8 mouse cellular contexts compared by ENCODE assay signal in the genomic region with DNA sequence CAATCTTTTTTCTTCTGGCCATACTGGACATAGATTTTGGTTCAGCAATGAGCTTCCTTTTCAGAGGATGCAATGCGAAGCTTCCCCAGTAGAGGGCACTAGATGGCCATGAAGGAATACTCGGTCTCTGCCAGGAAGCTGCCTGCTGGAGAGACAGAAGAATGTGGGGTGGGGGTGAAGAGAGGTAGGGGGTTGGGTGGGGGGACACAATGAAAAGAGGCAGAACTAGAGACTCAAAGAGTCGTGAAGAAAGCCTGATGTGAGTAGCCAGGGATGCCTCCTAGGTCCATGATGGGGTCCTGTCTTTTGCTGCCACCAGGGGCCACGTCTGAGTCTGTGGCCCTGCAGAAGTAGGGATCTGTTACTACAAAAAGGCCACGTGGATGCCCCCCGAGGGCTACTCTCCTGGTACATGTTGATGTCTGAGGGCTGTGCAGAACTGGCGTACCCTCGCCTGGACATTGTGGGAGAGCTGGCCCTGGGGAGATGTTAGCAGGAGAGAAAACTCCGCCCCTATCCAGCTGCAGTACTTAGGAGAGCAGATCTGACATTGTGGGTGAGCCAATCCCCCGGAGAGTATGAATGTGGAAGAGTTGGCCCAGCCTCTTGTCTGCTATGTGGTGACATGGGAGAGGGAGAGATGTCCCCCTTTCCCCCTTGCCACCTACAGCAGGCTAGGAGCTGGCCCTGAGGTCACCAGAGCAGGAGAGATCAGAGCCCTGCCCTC. TPM values are rescaled to one million over a fixed set of nuclear protein-coding genes. Genes with fewer than 3 reads are reported as not detected.
DNase-seq lines count a peak whose midpoint lies in the region; ATAC-seq and TF ChIP-seq lines count a peak whose summit lies in the region.

No protein-coding gene starts in this region.

- H3K36me3 ChIP-seq in CH12.LX (replicated peaks in 1 of 2; ENCODE audit: control insufficient read depth in 1 of 2, insufficient read depth in 1 of 2, low read length in 1 of 2) = no peaks in the 10 kb centered on the region
- H3K36me3 ChIP-seq in forebrain, embryonic 10.5 days (replicated peaks) = no peaks in the 10 kb centered on the region
- no peaks in the 10 kb centered on the region for H3K36me3 ChIP-seq in liver, embryonic 13.5 days
- no peaks in the 10 kb centered on the region for H3K36me3 ChIP-seq in neural tube, embryonic 14.5 days (ENCODE audit: control insufficient read depth, insufficient read depth, low read length)
- H3K36me3 ChIP-seq in thymus, adult 2 months (ENCODE audit: control insufficient read depth, insufficient read depth, low read length) = no peaks in the 10 kb centered on the region

- H3K9me3 ChIP-seq in CH12.LX (replicated peaks; ENCODE audit: low read length) = no peaks in the 10 kb centered on the region
- no peaks in the 10 kb centered on the region for H3K9me3 ChIP-seq in forebrain, embryonic 10.5 days
- H3K9me3 ChIP-seq in liver, embryonic 13.5 days (replicated peaks) = no peaks in the 10 kb centered on the region
- no peaks in the 10 kb centered on the region for H3K9me3 ChIP-seq in neural tube, embryonic 14.5 days (ENCODE audit: control insufficient read depth, low read length)

- H3K79me2 ChIP-seq in CH12.LX (replicated peaks; ENCODE audit: control insufficient read depth, extremely low read depth, insufficient read depth, poor library complexity, severe bottlenecking) = no peaks in the 10 kb centered on the region

- no peak overlapping the region for H3K9ac ChIP-seq in CH12.LX (ENCODE audit: insufficient read depth, low read depth)
- no peak overlapping the region for H3K9ac ChIP-seq in liver, embryonic 13.5 days
- no peak overlapping the region for H3K9ac ChIP-seq in neural tube, embryonic 14.5 days (replicated peaks; ENCODE audit: low read depth, low read length)

- intact Hi-C loops in heart, postnatal 14 days (cut with DNase I) = loop anchor here (2.0 to 10.0 kb wide), 6 partner anchors 106 to 472 kb away; no protein-coding TSS in a partner anchor

- dilution Hi-C loops in CH12.LX (cut with MboI; ENCODE audit: extremely low pct_ligation_motif_present, extremely low pct_unique_long_range_greater_than_20kb, low sequenced_read_pairs) = no loop called here

- TF ChIP-seq EP300 in CH12.LX (IDR thresholded peaks at IDR 0.05; ENCODE audit: low read length) = no peak

- no peak for ATAC-seq in liver, embryonic 13.5 days (ENCODE audit: low read depth)
- peak; percentile 73; the same call in 1 of the 2 replicates for ATAC-seq in neural tube, embryonic 14.5 days (ENCODE audit: low read depth)

- H3K27me3 ChIP-seq in CH12.LX (replicated peaks) = no peaks in the 10 kb centered on the region
- H3K27me3 ChIP-seq in forebrain, embryonic 10.5 days (ENCODE audit: poor library complexity, severe bottlenecking) = no peaks in the 10 kb centered on the region
- no peaks in the 10 kb centered on the region for H3K27me3 ChIP-seq in liver, embryonic 13.5 days
- H3K27me3 ChIP-seq in neural tube, embryonic 14.5 days (ENCODE audit: control insufficient read depth, insufficient read depth, low read length) = no peaks in the 10 kb centered on the region
- H3K27me3 ChIP-seq in thymus, adult 2 months (ENCODE audit: control insufficient read depth, insufficient read depth, low read length) = no peaks in the 10 kb centered on the region

- 32% methylated on average over 10 of the region's 10 CpGs for WGBS in forebrain, embryonic 10.5 days
- 26% methylated on average over 10 of the region's 10 CpGs for WGBS in liver, embryonic 13.5 days (ENCODE audit: insufficient replicate concordance)
- WGBS in neural tube, embryonic 14.5 days = 28% methylated on average over 10 of the region's 10 CpGs
- 51% methylated on average over 10 of the region's 10 CpGs for WGBS in thymus, adult 2 months

- in situ Hi-C loops in CH12.LX (cut with MboI; ENCODE audit: low pct_ligation_motif_present, low pct_unique_long_range_greater_than_20kb, low sequenced_read_pairs) = loop anchor here (25.0 kb wide), 1 partner anchor 249 kb away; no protein-coding TSS in a partner anchor

- no peak overlapping the region for H3K27ac ChIP-seq in CH12.LX (ENCODE audit: insufficient read depth, low read depth)
- peak overlapping the region; percentile 53 for H3K27ac ChIP-seq in forebrain, embryonic 10.5 days
- no peak overlapping the region for H3K27ac ChIP-seq in liver, embryonic 13.5 days
- no peak overlapping the region for H3K27ac ChIP-seq in neural tube, embryonic 14.5 days (ENCODE audit: low read depth, low read length)
- no peak overlapping the region for H3K27ac ChIP-seq in thymus, adult 2 months (ENCODE audit: control insufficient read depth, insufficient read depth, low read length)

- H3K4me2 ChIP-seq in CH12.LX (ENCODE audit: insufficient read depth, low read depth, poor library complexity, severe bottlenecking) = no peak overlapping the region
- H3K4me2 ChIP-seq in liver, embryonic 13.5 days = no peak overlapping the region
- no peak overlapping the region for H3K4me2 ChIP-seq in neural tube, embryonic 14.5 days (ENCODE audit: low read depth, low read length)

- no peak overlapping the region for H3K4me3 ChIP-seq in CH12.LX (replicated peaks in 1 of 3; ENCODE audit: low read depth in 2 of 3, low read length in 2 of 3, poor library complexity in 1 of 3)
- no peak overlapping the region for H3K4me3 ChIP-seq in forebrain, embryonic 10.5 days
- H3K4me3 ChIP-seq in liver, embryonic 13.5 days (replicated peaks) = no peak overlapping the region
- no peak overlapping the region for H3K4me3 ChIP-seq in neural tube, embryonic 14.5 days (ENCODE audit: low read depth, low read length)
- H3K4me3 ChIP-seq in thymus, adult 2 months (ENCODE audit: control insufficient read depth, insufficient read depth, low read length) = no peak overlapping the region

- TF ChIP-seq CTCF in CH12.LX (conservative IDR thresholded peaks at IDR 0.05 in 1 of 2, IDR thresholded peaks at IDR 0.05 in 1 of 2; ENCODE audit: low read depth in 2 of 2, low read length in 2 of 2) = peak; percentile 90 to 93
- peak; percentile 36; the same call in 1 of the 2 replicates for TF ChIP-seq CTCF in thymus, adult 2 months (IDR thresholded peaks at IDR 0.05; ENCODE audit: borderline replicate concordance, control insufficient read depth, extremely low read depth, insufficient read depth, low read length, poor library complexity)

- peak; percentile 85 for TF ChIP-seq RAD21 in CH12.LX (IDR thresholded peaks at IDR 0.05; ENCODE audit: low read depth, low read length)

- H3K4me1 ChIP-seq in CH12.LX (ENCODE audit: control insufficient read depth in 1 of 2, insufficient read depth in 2 of 2) = peaks cover 0 to 33% of the 10 kb centered on the region in 2 experiments; a peak in 2 of 4 replicates
- peaks cover 17% of the 10 kb centered on the region for H3K4me1 ChIP-seq in forebrain, embryonic 10.5 days
- 0 out of 2 replicates have a peak, but pooled peaks cover 2% of the 10 kb centered on the region for H3K4me1 ChIP-seq in liver, embryonic 13.5 days (replicated peaks)
- no peaks in the 10 kb centered on the region for H3K4me1 ChIP-seq in neural tube, embryonic 14.5 days (ENCODE audit: control insufficient read depth, insufficient read depth, low read length)
- H3K4me1 ChIP-seq in thymus, adult 2 months (replicated peaks; ENCODE audit: control insufficient read depth, insufficient read depth, low read length) = peaks cover 11% of the 10 kb centered on the region

- peak; percentile 82 for DNase-seq in CH12.LX (ENCODE audit: extremely low read depth)
- peak; percentile 37 to 60 for DNase-seq in adrenal gland, postnatal 4 days (ENCODE audit: low spot score in 2 of 2)
- DNase-seq in forebrain, embryonic 10.5 days (ENCODE audit: extremely low spot score, low spot score) = peak; percentile 77
- peak; percentile 76 to 88 for DNase-seq in heart, postnatal 14 days
- peak; percentile 83 to 84 for DNase-seq in kidney, postnatal 4 days
- DNase-seq in liver, embryonic 13.5 days = peak; percentile 23
- peak; percentile 83 for DNase-seq in thymus, adult 2 months

- no peak for TF ChIP-seq POLR2A in CH12.LX (IDR thresholded peaks at IDR 0.05; ENCODE audit: low read depth, low read length)
- TF ChIP-seq POLR2A in thymus, adult 2 months (IDR thresholded peaks at IDR 0.05; ENCODE audit: control insufficient read depth, extremely low read depth, insufficient read depth, low read length, poor library complexity) = no peak

TF ChIP-seq in CH12.LX, 34 proteins besides CTCF, POLR2A, EP300 and RAD21:
- TF ChIP-seq NELFE (IDR thresholded peaks at IDR 0.05; ENCODE audit: low read depth, low read length) (peak; percentile 28; the same call in 1 of the 2 replicates), ZNF384 (IDR thresholded peaks at IDR 0.05; ENCODE audit: low read depth, low read length) (no peak), MAZ (IDR thresholded peaks at IDR 0.05; ENCODE audit: low read depth, low read length) (0 out of 2 replicates have a peak, but pooled peaks have one; percentile 14), SIN3A (IDR thresholded peaks at IDR 0.05; ENCODE audit: low read length) (no peak), BHLHE40 (IDR thresholded peaks at IDR 0.05; ENCODE audit: low read depth, low read length) (no peak), IRF4 (IDR thresholded peaks at IDR 0.05; ENCODE audit: low read depth, low read length) (0 out of 2 replicates have a peak, but pooled peaks have one; percentile 8), TCF12 (IDR thresholded peaks at IDR 0.05; ENCODE audit: low read depth, low read length) (0 out of 2 replicates have a peak, but pooled peaks have one; percentile 21), SMC3 (IDR thresholded peaks at IDR 0.05; ENCODE audit: low read depth, low read length) (peak; percentile 76), ZKSCAN1 (IDR thresholded peaks at IDR 0.05; ENCODE audit: borderline replicate concordance, low read depth, low read length) (no peak), ZC3H11A (IDR thresholded peaks at IDR 0.05; ENCODE audit: low read depth, low read length) (peak; percentile 68)

RNA-seq across cellular contexts. Expression of gene Bace2, which starts 43.4 kb away (rescaled TPM):
- total RNA-seq in CH12.LX (2012; rRNA removed) = 0.04 and 0.17 TPM in 2 replicates
- 0.04 and 0.63 TPM in 2 replicates for total RNA-seq in CH12.LX (2014; rRNA removed)
- polyA plus RNA-seq in CH12.LX (2012; ENCODE audit: insufficient read length, low read depth) = 0.30 and 0.46 TPM in 2 replicates
- total RNA-seq in adrenal gland, postnatal 4 days (2021) = 10 to 100 TPM; 17.2 to 18.3 TPM
- 3.1 and 3.6 TPM in 2 replicates for polyA plus RNA-seq in forebrain, embryonic 10.5 days (2016; fragmentation: Nextera tagmentation; extraction: Ambion mirVana)
- total RNA-seq in heart, postnatal 14 days (2021) = 10 to 100 TPM; 22.4 to 22.8 TPM
- polyA plus RNA-seq in liver, embryonic 13.5 days (2015; fragmentation: Nextera tagmentation; extraction: Ambion mirVana) = 3.6 and 6.2 TPM in 2 replicates
- polyA plus RNA-seq in neural tube, embryonic 14.5 days (2014; fragmentation: Nextera tagmentation; extraction: Ambion mirVana) = 6.8 and 7.2 TPM in 2 replicates
- polyA plus RNA-seq in thymus, adult 2 months (2012; rRNA removed) = 1.1 and 1.4 TPM in 2 replicates

Comparison
In these comparisons a context has a peak if more than half of its experiments do, and no peak if none do; other contexts are left out.
1. DNase-seq: peak in every context shown above with its lines; median percentile 84 in kidney, postnatal 4 days; 83 in thymus, adult 2 months; 82 in CH12.LX; 82 in heart, postnatal 14 days; 77 in forebrain, embryonic 10.5 days; 48 in adrenal gland, postnatal 4 days; 23 in liver, embryonic 13.5 days.